Mouse (Mus musculus): ENCODE measurements around the gene Atp2c1. TPM values are rescaled to one million over a fixed set of nuclear protein-coding genes. Genes with fewer than 3 reads are reported as not detected.

Gene Atp2c1
- total and polyA plus RNA-seq, 3 experiments = 26.6 to 62.9 (median 57.7) TPM

DNA sequence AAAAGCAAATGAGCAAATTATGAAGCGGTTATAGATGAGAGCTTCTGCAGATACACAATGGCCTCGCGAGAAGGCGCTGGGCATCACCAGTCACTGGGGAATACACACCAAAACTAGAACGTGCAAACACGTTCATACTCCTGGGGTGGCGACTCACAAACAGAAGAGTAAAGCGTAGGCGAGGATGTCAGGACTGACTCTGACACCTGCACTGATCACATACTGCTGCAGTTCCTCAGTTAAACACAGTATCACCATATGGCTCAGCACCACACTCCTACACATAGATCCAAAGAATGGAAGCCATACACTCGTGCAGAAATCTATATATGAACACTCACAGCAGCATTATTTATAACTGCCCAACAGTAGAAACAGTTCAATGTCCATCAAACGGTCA is 43.2 kb downstream of the Atp2c1 start:
- H3K9ac ChIP-seq (ENCODE audit: low read depth, low read length) = no peak overlapping the region
- H3K4me3 ChIP-seq = no peak overlapping the region
- WGBS = 88% methylated on average over 11 of the region's 11 CpGs
- intact Hi-C loops (cut with DNase I) = no loop called here
- TF ChIP-seq POLR2A (IDR thresholded peaks at IDR 0.05; ENCODE audit: insufficient read depth, low read depth, low read length) (no peak), EP300 (IDR thresholded peaks at IDR 0.05; ENCODE audit: insufficient read depth, low read depth, low read length) (no peak), CTCF (IDR thresholded peaks at IDR 0.05) (no peak)
- H3K36me3 ChIP-seq (ENCODE audit: control insufficient read depth, insufficient read depth, low read length) = peaks cover 20% of the 10 kb centered on the region
- H3K4me1 ChIP-seq (ENCODE audit: control insufficient read depth, insufficient read depth, low read length) = peaks cover 15% of the 10 kb centered on the region
- DNase-seq = no peak
- H3K27me3 ChIP-seq (ENCODE audit: control insufficient read depth, insufficient read depth, low read length) = no peaks in the 10 kb centered on the region
- peaks cover 10% of the 10 kb centered on the region for H3K79me2 ChIP-seq (replicated peaks; ENCODE audit: control insufficient read depth, insufficient read depth, low read length)
- H3K27ac ChIP-seq = no peak overlapping the region

- DNase-seq = no peak
- peaks cover 8% of the 10 kb centered on the region for H3K79me2 ChIP-seq (replicated peaks; ENCODE audit: control insufficient read depth, insufficient read depth, low read length)
- peaks cover 12% of the 10 kb centered on the region for H3K4me1 ChIP-seq (ENCODE audit: control insufficient read depth, insufficient read depth, low read length)
- H3K36me3 ChIP-seq (ENCODE audit: control insufficient read depth, insufficient read depth, low read length) = peaks cover 16% of the 10 kb centered on the region
- 76% methylated on average over 4 of the region's 4 CpGs for WGBS
- no peak overlapping the region for H3K4me3 ChIP-seq
- no peak overlapping the region for H3K9ac ChIP-seq (ENCODE audit: low read depth, low read length)
- TF ChIP-seq CTCF (IDR thresholded peaks at IDR 0.05) (no peak), EP300 (IDR thresholded peaks at IDR 0.05; ENCODE audit: insufficient read depth, low read depth, low read length) (no peak), POLR2A (IDR thresholded peaks at IDR 0.05; ENCODE audit: insufficient read depth, low read depth, low read length) (no peak)
- intact Hi-C loops (cut with DNase I) = no loop called here
- H3K27me3 ChIP-seq (ENCODE audit: control insufficient read depth, insufficient read depth, low read length) = no peaks in the 10 kb centered on the region
- no peak overlapping the region for H3K27ac ChIP-seq
Measured at GRCm38 (mm10) chr9:105482715-105483510, 44.2 kb downstream of the Atp2c1 start.

- DNase-seq = peak; percentile 33 to 40
- Histone ChIP-seq H3K79me2 (replicated peaks; ENCODE audit: control insufficient read depth, insufficient read depth, low read length) (peaks cover 8% of the 10 kb centered on the region), H3K27me3 (ENCODE audit: control insufficient read depth, insufficient read depth, low read length) (no peaks in the 10 kb centered on the region), H3K4me1 (ENCODE audit: control insufficient read depth, insufficient read depth, low read length) (peaks cover 12% of the 10 kb centered on the region), H3K27ac (no peak overlapping the region), H3K4me3 (no peak overlapping the region), H3K36me3 (ENCODE audit: control insufficient read depth, insufficient read depth, low read length) (peaks cover 16% of the 10 kb centered on the region), H3K9ac (ENCODE audit: low read depth, low read length) (no peak overlapping the region)
- TF ChIP-seq POLR2A (IDR thresholded peaks at IDR 0.05; ENCODE audit: insufficient read depth, low read depth, low read length) (no peak), EP300 (IDR thresholded peaks at IDR 0.05; ENCODE audit: insufficient read depth, low read depth, low read length) (no peak), CTCF (IDR thresholded peaks at IDR 0.05) (no peak)
- 62% methylated on average over 4 of the region's 4 CpGs for WGBS
- intact Hi-C loops (cut with DNase I) = no loop called here
Measured at GRCm38 (mm10) chr9:105482070-105482469, 45.0 kb downstream of the Atp2c1 start.

DNA sequence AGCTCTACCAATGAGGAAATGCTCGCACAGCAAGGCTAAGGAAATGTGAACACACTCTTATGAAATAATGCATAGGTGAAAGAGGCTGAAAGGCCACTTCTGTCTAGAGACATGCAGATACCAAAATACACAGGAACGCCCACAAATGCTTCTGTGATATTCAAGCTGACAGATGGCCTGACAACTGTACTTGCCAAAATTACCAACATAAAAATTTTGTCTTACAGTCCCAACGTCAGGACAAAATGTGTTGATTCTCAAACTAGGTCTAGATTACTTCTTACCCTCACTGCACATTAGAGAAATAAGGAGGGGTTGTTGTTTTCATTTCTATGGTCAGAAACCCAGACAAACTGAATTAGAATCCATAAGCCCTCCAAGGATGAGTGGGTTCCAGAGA is 51.0 kb downstream of the Atp2c1 start:
- Histone ChIP-seq H3K27ac (no peak overlapping the region), H3K4me1 (ENCODE audit: control insufficient read depth, insufficient read depth, low read length) (peaks cover 3% of the 10 kb centered on the region), H3K36me3 (ENCODE audit: control insufficient read depth, insufficient read depth, low read length) (peaks cover 13% of the 10 kb centered on the region), H3K4me3 (no peak overlapping the region), H3K79me2 (replicated peaks; ENCODE audit: control insufficient read depth, insufficient read depth, low read length) (peaks cover 8% of the 10 kb centered on the region), H3K27me3 (ENCODE audit: control insufficient read depth, insufficient read depth, low read length) (no peaks in the 10 kb centered on the region), H3K9ac (ENCODE audit: low read depth, low read length) (no peak overlapping the region)
- no peak for TF ChIP-seq EP300 (IDR thresholded peaks at IDR 0.05; ENCODE audit: insufficient read depth, low read depth, low read length)
- TF ChIP-seq POLR2A (IDR thresholded peaks at IDR 0.05; ENCODE audit: insufficient read depth, low read depth, low read length) = no peak
- no peak for TF ChIP-seq CTCF (IDR thresholded peaks at IDR 0.05)
- DNase-seq = no peak
- 64% methylated on average over 3 of the region's 3 CpGs for WGBS
- intact Hi-C loops (cut with DNase I) = no loop called here

DNA sequence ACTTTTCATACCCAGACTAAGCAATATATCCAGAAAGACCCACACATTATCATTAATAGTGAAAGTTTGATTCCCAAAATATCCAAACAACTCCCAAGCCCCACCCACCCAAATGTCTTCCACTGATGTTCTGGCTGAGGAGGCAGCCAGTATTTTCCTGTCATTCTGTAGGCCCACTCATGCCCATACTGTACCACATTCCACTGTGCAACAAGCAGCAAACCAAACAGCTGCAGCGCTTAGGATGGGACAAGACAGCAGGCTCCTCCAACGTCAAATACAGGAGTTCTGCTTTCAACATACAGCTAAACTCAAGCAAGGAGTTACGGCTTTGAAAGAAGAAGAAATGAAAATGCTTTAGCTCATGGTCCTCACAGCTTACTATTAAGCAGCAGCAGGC is 52.2 kb downstream of the Atp2c1 start:
- no peak for DNase-seq
- Histone ChIP-seq H3K27ac (no peak overlapping the region), H3K79me2 (replicated peaks; ENCODE audit: control insufficient read depth, insufficient read depth, low read length) (peaks cover 6% of the 10 kb centered on the region), H3K36me3 (ENCODE audit: control insufficient read depth, insufficient read depth, low read length) (peaks cover 6% of the 10 kb centered on the region), H3K4me3 (no peak overlapping the region), H3K9ac (ENCODE audit: low read depth, low read length) (no peak overlapping the region), H3K27me3 (ENCODE audit: control insufficient read depth, insufficient read depth, low read length) (no peaks in the 10 kb centered on the region), H3K4me1 (ENCODE audit: control insufficient read depth, insufficient read depth, low read length) (no peaks in the 10 kb centered on the region; the same call in 1 of the 2 replicates)
- intact Hi-C loops (cut with DNase I) = no loop called here
- WGBS = 72% methylated on average over 3 of the region's 3 CpGs
- TF ChIP-seq CTCF (IDR thresholded peaks at IDR 0.05) (no peak), POLR2A (IDR thresholded peaks at IDR 0.05; ENCODE audit: insufficient read depth, low read depth, low read length) (no peak), EP300 (IDR thresholded peaks at IDR 0.05; ENCODE audit: insufficient read depth, low read depth, low read length) (no peak)

GRCm38 (mm10) chr9:105467787-105468186 is 59.3 kb downstream of the Atp2c1 start:
- Histone ChIP-seq H3K4me3 (no peak overlapping the region), H3K79me2 (replicated peaks; ENCODE audit: control insufficient read depth, insufficient read depth, low read length) (peaks cover 3% of the 10 kb centered on the region; the same call in 1 of the 2 replicates), H3K4me1 (ENCODE audit: control insufficient read depth, insufficient read depth, low read length) (no peaks in the 10 kb centered on the region; the same call in 1 of the 2 replicates), H3K9ac (ENCODE audit: low read depth, low read length) (no peak overlapping the region), H3K27me3 (ENCODE audit: control insufficient read depth, insufficient read depth, low read length) (no peaks in the 10 kb centered on the region), H3K36me3 (ENCODE audit: control insufficient read depth, insufficient read depth, low read length) (peaks cover 4% of the 10 kb centered on the region; the same call in 1 of the 2 replicates), H3K27ac (no peak overlapping the region)
- TF ChIP-seq EP300 (IDR thresholded peaks at IDR 0.05; ENCODE audit: insufficient read depth, low read depth, low read length) (no peak), CTCF (IDR thresholded peaks at IDR 0.05) (peak; percentile 72)
- intact Hi-C loops (cut with DNase I) = loop anchor here (5.0 kb wide), 1 partner anchor 150 kb away; no protein-coding TSS in a partner anchor
- DNase-seq = no peak
- over 99% methylated on average over 3 of the region's 3 CpGs for WGBS

Data from heart, adult 2 months (tissue).